Mouse (Mus musculus) olfactory bulb, adult 2 months (tissue): Measurements from ENCODE around the gene Rbfox3.

Source experiments
- CTCF ChIP-seq: fragments of 200-500 bp; IDR thresholded peaks from 2 replicates; pipeline ENCODE4 v1.5.1; 2012; ENCODE audit warnings: low read depth, mild to moderate bottlenecking, low read length, moderate library complexity; ENCODE audit not compliant: insufficient read depth
- POLR2A ChIP-seq: fragments of 200-500 bp; IDR thresholded peaks from 2 replicates; pipeline ENCODE4 v1.6.1; 2012; ENCODE audit warnings: mild to moderate bottlenecking, low read depth, low read length, moderate library complexity; ENCODE audit not compliant: insufficient read depth

- TF ChIP-seq CTCF (no peak), POLR2A (no peak)
Observed at GRCm38 (mm10) chr11:118581019-118581418, 330.4 kb downstream of the Rbfox3 start.
